Mouse (Mus musculus): ENCODE measurements around the gene Sbk2.

DNA sequence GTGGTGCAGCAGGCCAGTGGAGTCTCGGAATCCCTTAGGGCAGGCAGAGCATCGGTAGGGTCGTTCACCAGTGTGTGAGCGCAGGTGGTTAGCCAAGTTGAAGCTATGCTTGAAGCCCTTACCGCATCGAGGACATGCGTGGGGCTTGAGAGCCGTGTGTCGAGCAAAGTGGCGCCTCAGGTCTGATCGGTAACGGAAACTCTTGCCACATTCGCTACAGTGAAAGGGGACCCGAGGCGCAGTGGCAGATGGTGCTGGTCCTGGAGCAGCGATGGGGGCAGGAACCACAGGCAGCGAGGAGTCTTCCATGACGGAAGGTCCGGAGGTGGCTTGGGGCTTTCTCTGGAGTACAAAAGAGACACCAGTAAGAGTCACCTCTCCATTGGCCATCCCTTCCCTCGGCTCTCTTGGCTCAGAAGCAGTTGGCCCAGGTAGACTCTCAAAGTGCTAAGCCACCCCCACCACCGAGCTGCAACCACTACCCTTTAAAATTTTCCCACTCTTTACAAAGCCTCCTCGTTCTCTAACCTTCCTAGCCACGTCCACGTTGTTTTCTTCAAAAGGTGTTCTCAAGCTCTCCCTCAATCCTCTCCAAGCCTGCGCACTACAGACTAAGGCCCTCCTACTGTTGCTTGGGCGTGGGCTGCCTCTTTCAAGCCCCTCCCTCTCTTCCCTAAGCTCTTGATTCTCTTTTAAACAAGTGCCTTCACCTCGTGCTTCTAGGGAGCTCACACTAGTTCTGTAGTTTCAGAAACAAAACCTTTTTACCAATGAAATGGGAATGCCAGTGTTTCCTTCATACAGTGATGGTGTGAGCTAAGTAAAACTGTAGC is 48.7 kb upstream of the Sbk2 start:
- TF ChIP-seq EP300 (IDR thresholded peaks at IDR 0.05; ENCODE audit: low read depth) (no peak), CTCF (IDR thresholded peaks at IDR 0.05; ENCODE audit: low read depth) (no peak)
